Mouse (Mus musculus) brown adipose tissue, adult 24 weeks (tissue): ENCODE measurements around the gene Nadsyn1. TPM values are rescaled to one million over a fixed set of nuclear protein-coding genes. Genes with fewer than 3 reads are reported as not detected.

ENCODE experiments used
- H3K27ac ChIP-seq: fragments of 200-500 bp; replicated peaks from 2 replicates; pipeline ENCODE4 v1.5.1; 2012; ENCODE audit warnings: low read depth, mild to moderate bottlenecking, low read length
- H3K4me1 ChIP-seq: fragments of 200-500 bp; 2 replicates; pipeline ENCODE4 v1.6.1; 2012; ENCODE audit warnings: low read length, mixed read lengths; ENCODE audit not compliant: control insufficient read depth, insufficient read depth, insufficient read length
- H3K4me3 ChIP-seq: fragments of 200-500 bp; 2 replicates; pipeline ENCODE4 v1.5.1; 2012; ENCODE audit warnings: low read depth, mild to moderate bottlenecking, low read length, moderate library complexity; ENCODE audit not compliant: insufficient read depth
- polyA plus RNA-seq: library from polyadenylated mRNA; stranded (reverse); fragments of >200 nt; gene quantifications from 2 replicates; pipeline ENCODE4 v1.2.4, GENCODE M21; 2012; ENCODE audit not compliant: missing spikeins, insufficient read depth, insufficient read length

Nadsyn1 gene
- 5.4 and 8.2 TPM in 2 replicates for polyA plus RNA-seq

DNA sequence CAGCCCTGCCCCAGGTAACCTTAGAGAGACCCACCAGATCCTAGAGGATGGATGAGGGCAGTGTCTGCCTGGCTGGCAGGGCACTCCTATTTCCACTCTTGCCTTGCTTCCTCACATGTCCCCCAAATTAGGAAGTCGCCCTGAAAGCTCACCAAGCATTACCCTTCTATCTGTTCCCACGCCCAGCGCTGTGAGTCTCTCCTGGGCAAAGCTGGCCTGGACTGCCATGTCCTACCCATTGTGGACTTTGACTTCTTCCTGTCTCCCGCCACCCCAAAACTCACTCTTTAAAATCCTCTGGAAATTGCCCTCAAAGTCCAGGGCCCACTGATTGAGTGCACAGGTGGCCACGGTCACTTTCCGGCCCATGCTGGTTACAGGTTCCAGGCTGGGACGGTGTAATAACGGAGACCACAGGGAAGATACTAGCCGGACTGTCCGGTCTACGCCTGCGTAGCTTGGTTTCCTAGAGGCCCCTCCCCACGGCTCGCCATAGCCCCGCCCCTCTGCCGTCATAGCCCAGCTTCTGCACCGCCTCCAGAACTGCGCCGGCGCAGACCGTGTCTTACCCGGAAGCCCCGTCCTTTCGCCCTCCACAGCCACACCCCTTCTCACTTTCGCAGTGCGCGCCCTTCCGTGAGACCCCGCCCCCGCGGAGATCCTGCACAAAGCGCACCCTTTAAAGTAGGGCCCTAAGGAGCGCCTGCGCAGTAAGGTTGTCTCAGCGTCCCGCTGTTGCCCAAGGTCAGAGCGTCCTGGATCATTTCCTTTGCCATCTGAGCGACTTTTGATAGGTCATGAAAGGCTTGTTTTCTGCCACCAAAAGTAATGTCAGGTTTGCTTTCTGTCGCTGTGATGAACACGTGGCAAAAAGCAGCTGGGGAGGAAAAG is at the start of gene Nadsyn1, which contains the start of gene Dhcr7:
Gene Nadsyn1, minus strand, starts transcription at position 475 of the 891 bp plus-strand sequence.
Gene Dhcr7, plus strand, starts transcription at position 771 of the 891 bp plus-strand sequence.
- peak within 1 kb of the TSS; percentile 98 for H3K27ac ChIP-seq
- H3K4me1 ChIP-seq, result peaks cover 9% of the 10 kb centered on the region
- peak within 1 kb of the TSS; percentile 77 for H3K4me3 ChIP-seq

- no peak overlapping the region for H3K27ac ChIP-seq
- no peak overlapping the region for H3K4me3 ChIP-seq
- H3K4me1 ChIP-seq, result no peaks in the 10 kb centered on the region
These were observed 46.2 kb upstream of the Nadsyn1 start for GRCm38 (mm10) chr7:143868874-143869273.

- Histone ChIP-seq H3K27ac (no peak within 1 kb of the TSS), H3K4me1 (no peaks in the 10 kb centered on the region), H3K4me3 (no peak within 1 kb of the TSS)
These were observed 43.9 kb upstream of the Nadsyn1 start, which contains the start of gene Gm498 for GRCm38 (mm10) chr7:143866538-143866937. Gm498 (plus strand) TSS chr7:143866838.

GRCm38 (mm10) chr7:143848768-143849482 is 26.3 kb upstream of the Nadsyn1 start:
- Histone ChIP-seq H3K4me3 (no peak overlapping the region), H3K27ac (no peak overlapping the region), H3K4me1 (no peaks in the 10 kb centered on the region)

DNA sequence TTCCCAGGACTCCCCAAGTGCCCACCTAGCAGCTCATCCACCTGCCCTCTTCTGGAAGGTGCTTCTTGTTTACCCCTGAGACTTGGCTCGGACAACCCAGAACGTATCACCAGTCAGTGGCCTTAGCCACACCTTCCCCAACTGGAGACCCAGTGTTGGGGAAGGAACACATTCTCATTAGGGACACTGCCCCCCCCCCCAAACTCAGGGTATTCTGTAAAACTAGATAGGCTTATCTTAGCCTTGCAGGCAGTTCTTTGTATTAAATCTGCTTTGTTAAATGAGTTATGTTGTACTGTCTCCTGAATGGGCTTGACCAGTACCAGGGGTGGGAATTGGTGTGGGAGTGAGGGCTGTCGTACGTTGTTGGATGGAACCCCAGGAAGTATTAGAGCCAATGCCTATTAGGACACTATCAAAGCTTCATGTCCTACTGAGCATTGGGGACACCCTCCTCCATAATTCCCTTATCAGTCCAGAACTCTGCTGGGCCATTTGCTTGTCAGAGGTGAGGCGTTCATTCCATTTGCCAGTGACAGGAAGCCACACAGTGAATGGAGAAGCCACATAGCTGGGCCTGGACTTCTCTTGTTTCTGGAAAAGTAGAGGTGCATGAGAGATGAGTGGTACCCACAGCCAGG is 25.6 kb upstream of the Nadsyn1 start:
- H3K27ac ChIP-seq, result no peak overlapping the region
- no peak overlapping the region for H3K4me3 ChIP-seq
- no peaks in the 10 kb centered on the region for H3K4me1 ChIP-seq

DNA sequence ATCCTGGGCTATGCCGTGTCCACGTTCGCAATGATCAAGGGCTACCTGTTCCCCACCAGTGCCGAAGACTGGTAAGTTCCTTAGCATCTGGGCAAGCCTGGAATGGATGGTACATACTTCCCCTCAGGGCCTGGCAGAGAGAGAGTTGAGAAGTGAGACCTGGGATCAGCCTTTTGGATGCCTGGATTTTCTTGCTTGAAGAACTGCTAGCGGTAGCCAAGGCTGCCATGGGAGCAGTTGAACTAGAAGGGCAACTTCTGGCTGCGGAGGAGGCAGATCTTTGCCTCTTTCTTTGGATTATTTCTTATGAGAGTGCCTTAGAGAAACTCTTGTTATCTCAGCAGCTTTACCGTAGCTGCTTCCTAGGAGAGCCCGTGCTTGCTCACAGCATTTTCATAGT is 18.7 kb upstream of the Nadsyn1 start:
- Histone ChIP-seq H3K4me3 (no peak overlapping the region), H3K4me1 (no peaks in the 10 kb centered on the region), H3K27ac (no peak overlapping the region)

DNA sequence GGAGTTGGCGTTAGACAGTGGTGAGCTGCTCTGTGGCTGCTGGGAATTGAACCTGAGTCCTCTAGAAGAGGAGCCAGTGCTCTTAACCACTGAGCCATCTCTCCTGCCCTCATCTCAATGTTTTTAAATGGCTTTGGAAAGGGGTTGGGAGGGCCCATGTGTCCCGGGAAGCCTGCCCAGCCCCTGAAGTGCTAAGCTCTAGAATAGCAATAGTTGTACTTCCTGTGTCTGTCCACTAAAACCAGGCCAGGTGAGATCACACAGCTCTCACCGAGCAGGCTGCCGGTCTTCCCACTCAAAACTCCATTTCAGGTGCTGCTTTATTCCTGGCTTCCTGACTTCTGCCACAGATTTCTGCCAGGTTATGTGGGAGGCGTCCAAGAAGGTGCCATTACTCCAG is 17.5 kb upstream of the Nadsyn1 start:
- Histone ChIP-seq H3K27ac (no peak overlapping the region), H3K4me1 (no peaks in the 10 kb centered on the region), H3K4me3 (no peak overlapping the region)

- H3K4me3 ChIP-seq, result no peak overlapping the region
- 0 out of 2 replicates have a peak, but pooled peaks cover 2% of the 10 kb centered on the region for H3K4me1 ChIP-seq
- H3K27ac ChIP-seq, result no peak overlapping the region
These were observed 15.2 kb upstream of the Nadsyn1 start for GRCm38 (mm10) chr7:143837705-143838358.

- 0 out of 2 replicates have a peak, but pooled peaks cover 2% of the 10 kb centered on the region for H3K4me1 ChIP-seq
- H3K4me3 ChIP-seq, result no peak overlapping the region
- no peak overlapping the region for H3K27ac ChIP-seq
These were observed 12.3 kb upstream of the Nadsyn1 start for GRCm38 (mm10) chr7:143834972-143835371.

- Histone ChIP-seq H3K4me1 (0 out of 2 replicates have a peak, but pooled peaks cover 2% of the 10 kb centered on the region), H3K27ac (no peak overlapping the region), H3K4me3 (no peak overlapping the region)
These were observed 11.7 kb upstream of the Nadsyn1 start for GRCm38 (mm10) chr7:143834316-143834715.

DNA sequence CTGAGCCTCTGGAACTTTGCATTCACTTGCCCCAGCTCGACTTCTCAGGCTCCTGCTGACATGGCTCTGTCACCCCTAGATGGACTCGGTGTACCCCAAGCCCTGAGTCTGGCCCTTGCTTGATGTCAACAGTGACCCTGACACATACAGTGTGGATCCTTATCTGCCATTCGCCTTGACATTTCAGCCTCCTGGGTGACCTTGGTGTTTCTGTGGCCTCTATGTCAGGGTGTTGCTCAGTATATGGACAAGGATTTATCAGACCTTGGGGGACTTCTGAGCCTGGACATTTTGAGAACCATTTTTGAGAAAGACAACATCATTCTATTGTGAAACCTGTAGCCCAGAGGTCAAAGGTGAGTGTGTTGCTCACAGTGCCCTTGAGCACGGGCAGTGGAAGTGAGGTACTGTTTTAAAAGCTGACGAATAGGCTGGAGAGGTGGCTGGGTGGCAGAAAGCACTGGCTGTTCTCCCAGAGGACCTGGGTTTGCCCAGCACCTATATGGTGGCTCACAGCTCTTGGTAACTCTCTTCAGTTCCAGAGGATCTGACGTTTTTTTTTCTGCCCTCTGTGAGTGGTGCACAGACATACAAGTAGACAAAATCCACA is 11.0 kb upstream of the Nadsyn1 start:
- Histone ChIP-seq H3K4me3 (no peak overlapping the region), H3K4me1 (0 out of 2 replicates have a peak, but pooled peaks cover 2% of the 10 kb centered on the region), H3K27ac (no peak overlapping the region)

DNA sequence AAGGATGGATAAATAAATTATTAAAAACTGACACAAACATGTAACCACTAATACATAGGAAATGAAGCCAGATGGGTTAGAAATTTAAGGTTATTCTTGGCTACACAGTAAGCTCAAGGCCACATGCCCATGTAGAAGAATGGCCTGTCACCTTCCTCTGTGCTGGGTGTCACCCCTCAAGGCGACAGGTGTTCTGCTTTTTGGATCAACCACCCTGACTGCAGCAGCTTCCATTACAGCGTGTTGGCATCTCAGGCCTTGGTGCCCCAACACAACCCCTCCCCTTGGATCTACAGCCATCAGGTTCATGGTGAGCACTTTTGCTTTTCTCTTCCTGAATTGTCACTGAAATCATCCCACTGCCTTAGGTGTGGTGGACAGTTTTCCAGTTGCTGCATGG is 10.0 kb upstream of the Nadsyn1 start:
- Histone ChIP-seq H3K27ac (no peak overlapping the region), H3K4me3 (no peak overlapping the region), H3K4me1 (0 out of 2 replicates have a peak, but pooled peaks cover 2% of the 10 kb centered on the region)

- Histone ChIP-seq H3K4me1 (0 out of 2 replicates have a peak, but pooled peaks cover 2% of the 10 kb centered on the region), H3K4me3 (no peak overlapping the region), H3K27ac (no peak overlapping the region)
These were observed 9.5 kb upstream of the Nadsyn1 start for GRCm38 (mm10) chr7:143832196-143832595.

GRCm38 (mm10) chr7:143830399-143830798 is 7.8 kb upstream of the Nadsyn1 start:
- peak overlapping the region; percentile 58 for H3K4me3 ChIP-seq
- no peak overlapping the region for H3K27ac ChIP-seq
- H3K4me1 ChIP-seq, result peaks cover 5% of the 10 kb centered on the region; the same call in 1 of the 2 replicates
